18 mouse cellular contexts compared by ENCODE assay signal in genomic region chr5:91816376-91816950, GRCm38 (mm10).
"Had no signal": no experiment of that assay in that cellular context is flagged by ENCODE, and none has a peak within 500 bp of the region (broad histone marks: within the 10 kb centered on the region; RNA-seq: fewer than 3 reads in every experiment).

No protein-coding gene starts in this region.

- H3K36me3 ChIP-seq: liver, embryonic 12.5 days; midbrain, embryonic 12.5 days; neural tube, embryonic 13.5 days; neural tube, embryonic 15.5 days had no signal

- H3K27me3 ChIP-seq: liver, embryonic 12.5 days; midbrain, embryonic 12.5 days; neural tube, embryonic 13.5 days; neural tube, embryonic 15.5 days had no signal

- ATAC-seq: liver, embryonic 12.5 days; midbrain, embryonic 16.5 days had no signal

- DNase-seq: lung, adult 18-20 months; lung, postnatal 14 days; midbrain, embryonic 14.5 days; retina, postnatal 1 day; right cerebral cortex, adult 18-20 months; right cerebral cortex, postnatal 25 days; right cerebral cortex, postnatal 4 days; spleen, adult 18-20 months; thymus, adult 18-20 months; thymus, postnatal 14 days; thymus, postnatal 36 days had no signal

- H3K27ac ChIP-seq: liver, embryonic 12.5 days; liver, embryonic 14.5 days; midbrain, embryonic 12.5 days; neural tube, embryonic 13.5 days; neural tube, embryonic 15.5 days had no signal

- H3K4me2 ChIP-seq: liver, embryonic 12.5 days; midbrain, embryonic 12.5 days; neural tube, embryonic 13.5 days; neural tube, embryonic 15.5 days had no signal

- H3K4me3 ChIP-seq: liver, embryonic 12.5 days; midbrain, embryonic 12.5 days; myocyte; neural tube, embryonic 13.5 days; neural tube, embryonic 15.5 days had no signal

- H3K9ac ChIP-seq: liver, embryonic 12.5 days; liver, embryonic 14.5 days; midbrain, embryonic 12.5 days; neural tube, embryonic 13.5 days; neural tube, embryonic 15.5 days had no signal

- H3K4me1 ChIP-seq: neural tube, embryonic 13.5 days had no signal

- H3K9me3 ChIP-seq: liver, embryonic 12.5 days; midbrain, embryonic 12.5 days; neural tube, embryonic 13.5 days; neural tube, embryonic 15.5 days had no signal
